Mouse (Mus musculus) hindlimb bud, embryonic 11.5 days (tissue): ENCODE data around the gene Gm5795.
"Not testable (repeated sequence)": the region's sequence is repeated elsewhere in the genome, so short reads cannot be mapped to it uniquely, and the experiment has no call there.

Experiments used
- DNase-seq: peaks from one replicate; pipeline ENCODE4 v3.0.0-alpha.2; 2012; ENCODE audit warnings: low read depth, low spot score; ENCODE audit errors: extremely low spot score

Gm5795 gene

DNA sequence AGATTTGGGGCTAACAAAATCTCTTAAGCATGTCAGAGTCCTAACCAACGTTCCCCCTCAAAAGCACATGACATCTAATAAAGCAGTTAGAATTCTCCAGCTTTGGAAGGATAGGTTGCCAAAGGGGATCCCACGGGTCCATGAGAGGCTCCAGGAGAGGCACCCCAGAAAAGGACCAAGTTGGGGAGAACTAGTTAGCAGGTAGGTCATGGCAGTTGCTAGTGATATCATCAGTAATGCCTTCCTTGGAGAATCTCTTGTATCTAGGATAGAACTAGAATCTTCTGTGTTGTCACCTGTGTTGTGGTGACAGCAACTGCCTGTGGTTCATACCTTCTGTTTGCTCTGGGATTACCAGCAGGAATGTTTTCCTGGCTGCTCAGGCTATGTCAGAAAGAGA is at the start of gene Gm5795:
Gene Gm5795 (plus strand): TSS at position 301 of the 400 bp plus-strand sequence.
- DNase-seq: not testable (repeated sequence)

DNA sequence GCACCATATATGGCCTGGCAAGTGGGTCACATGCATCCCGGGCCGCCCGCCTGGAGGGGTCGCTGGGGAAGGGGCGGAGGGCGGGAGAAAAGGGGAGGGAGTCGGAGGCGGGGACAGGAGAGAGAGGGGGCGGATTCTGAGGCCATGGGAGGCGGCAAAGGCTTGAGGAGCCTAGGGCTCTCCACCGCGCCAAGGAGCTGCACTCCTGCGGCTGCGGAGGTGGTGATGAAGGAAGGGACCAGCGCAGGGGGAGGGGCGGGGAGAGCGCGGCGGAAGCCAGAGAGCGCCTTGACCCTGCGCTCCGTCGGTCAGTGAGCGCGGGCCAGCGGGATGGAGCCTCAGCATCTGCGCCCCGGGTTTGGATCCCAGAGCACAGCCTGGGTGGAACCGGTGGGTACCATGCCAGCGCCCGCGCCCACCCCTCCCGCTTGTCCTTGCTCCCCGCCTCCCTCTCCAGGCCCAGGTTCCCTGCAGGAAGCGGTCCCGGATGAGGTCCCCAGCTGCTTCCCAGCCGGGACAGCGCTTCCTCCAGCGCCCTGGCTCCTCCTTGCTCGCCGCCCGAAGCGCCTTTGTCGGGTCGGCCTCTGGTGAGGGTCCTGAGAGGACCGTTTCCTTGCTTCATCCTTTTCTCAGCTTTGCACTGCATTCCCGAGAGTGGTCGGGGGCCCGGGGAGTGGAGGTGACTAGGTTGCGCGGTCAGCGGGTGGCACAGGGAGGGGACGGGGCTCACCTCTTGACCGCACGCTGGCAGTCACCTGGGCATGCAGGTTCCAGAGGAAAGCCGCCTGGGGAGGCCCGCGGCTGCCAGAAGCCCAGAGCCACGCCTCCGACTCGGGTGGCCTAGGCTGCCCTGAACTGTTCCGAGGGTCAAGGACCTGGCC is 20.5 kb downstream of the Gm5795 start, which contains the start of gene D830030K20Rik:
Gene D830030K20Rik (plus strand): TSS at position 217 of the 881 bp plus-strand sequence.
- DNase-seq: not testable (repeated sequence)

DNA sequence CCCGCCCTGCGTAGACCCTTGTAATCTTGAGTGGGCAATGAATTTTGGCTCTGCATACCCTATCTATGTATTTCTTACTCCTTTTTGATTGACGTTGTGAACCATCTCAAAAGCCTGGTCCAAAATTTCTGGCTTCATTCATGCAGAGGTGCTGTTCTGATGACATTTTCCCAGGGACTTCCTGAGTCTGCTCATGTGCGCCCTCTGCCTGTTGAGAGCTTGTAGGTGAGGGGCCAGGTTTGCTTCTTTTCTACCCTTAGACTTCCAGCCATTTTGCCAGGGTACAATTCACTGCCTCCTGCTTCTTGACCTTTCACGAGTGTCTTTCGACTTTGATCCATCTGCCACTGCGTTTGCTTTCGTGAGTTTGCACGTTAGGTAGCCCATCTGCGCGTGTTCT is 21.3 kb downstream of the Gm5795 start:
- DNase-seq: not testable (repeated sequence)
